Mouse (Mus musculus): ENCODE data around the gene Gm28308.

DNA sequence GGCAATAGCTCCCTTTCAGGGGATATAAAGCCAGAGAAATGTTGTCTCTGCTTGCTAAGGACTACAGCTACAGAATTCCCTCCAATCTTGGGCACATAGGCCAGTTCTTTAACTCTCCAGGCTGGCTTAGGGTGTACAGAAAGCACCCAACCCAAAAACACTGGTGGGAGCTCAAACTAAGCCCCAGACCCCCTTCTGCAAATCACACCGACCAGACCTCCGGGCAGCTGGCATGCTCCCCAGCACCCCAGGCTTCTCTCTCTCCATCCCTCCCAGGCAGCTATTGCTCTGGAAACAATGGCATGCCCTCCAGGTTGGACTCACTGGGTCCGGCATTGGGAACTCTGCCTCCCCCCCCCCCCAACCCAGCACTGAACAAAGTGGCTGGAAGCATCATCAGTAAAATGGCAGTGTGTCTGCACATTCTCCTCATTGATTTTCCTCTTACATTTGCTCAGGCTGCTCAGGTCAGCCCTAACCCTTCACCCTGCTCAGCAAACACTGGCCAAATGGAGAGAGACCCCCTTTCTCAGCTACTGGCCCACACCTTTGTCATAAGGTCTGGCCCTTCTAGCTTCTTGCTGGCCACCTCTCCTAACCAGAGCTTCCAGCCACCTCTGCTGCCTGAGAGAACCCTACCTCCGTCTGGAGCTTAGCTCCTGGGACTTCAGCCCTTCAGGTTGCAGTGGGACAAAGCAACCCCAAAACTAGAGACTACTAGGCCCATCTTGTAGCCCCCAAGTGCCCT, 34.0 kb downstream of the Gm28308 start:
- TF ChIP-seq E2F4 (IDR thresholded peaks at IDR 0.05; ENCODE audit: borderline replicate concordance, low read depth, low read length) (no peak), POLR2A (IDR thresholded peaks at IDR 0.05; ENCODE audit: control insufficient read depth in 1 of 2, insufficient read depth in 1 of 2, low read depth in 1 of 2, low read length in 2 of 2, poor library complexity in 1 of 2) (no peak), EP300 (IDR thresholded peaks at IDR 0.05; ENCODE audit: low read depth in 1 of 2, low read length in 2 of 2) (no peak), CTCF (IDR thresholded peaks at IDR 0.05 in 2 of 3, conservative IDR thresholded peaks at IDR 0.05 in 1 of 3; ENCODE audit: control insufficient read depth in 1 of 3, insufficient read depth in 1 of 3, low read depth in 2 of 3, low read length in 3 of 3, poor library complexity in 1 of 3, severe bottlenecking in 1 of 3) (no peak), MEF2A (IDR thresholded peaks at IDR 0.05; ENCODE audit: extremely low read depth, insufficient replicate concordance, low read depth, low read length, poor library complexity, severe bottlenecking) (no peak), ZNF384 (IDR thresholded peaks at IDR 0.05; ENCODE audit: low read depth, low read length) (no peak)
